Mouse (Mus musculus) telencephalon, adult 2 months (tissue): ENCODE results near the gene Tfe3.
"Not testable (repeated sequence)": the region's sequence is repeated elsewhere in the genome, so short reads cannot be mapped to it uniquely, and the experiment has no call there.

Source experiments
- DNase-seq: peaks from one replicate; pipeline ENCODE4 v3.0.0-alpha.2; 2011; ENCODE audit warnings: low read depth, low spot score

Tfe3 gene

DNA sequence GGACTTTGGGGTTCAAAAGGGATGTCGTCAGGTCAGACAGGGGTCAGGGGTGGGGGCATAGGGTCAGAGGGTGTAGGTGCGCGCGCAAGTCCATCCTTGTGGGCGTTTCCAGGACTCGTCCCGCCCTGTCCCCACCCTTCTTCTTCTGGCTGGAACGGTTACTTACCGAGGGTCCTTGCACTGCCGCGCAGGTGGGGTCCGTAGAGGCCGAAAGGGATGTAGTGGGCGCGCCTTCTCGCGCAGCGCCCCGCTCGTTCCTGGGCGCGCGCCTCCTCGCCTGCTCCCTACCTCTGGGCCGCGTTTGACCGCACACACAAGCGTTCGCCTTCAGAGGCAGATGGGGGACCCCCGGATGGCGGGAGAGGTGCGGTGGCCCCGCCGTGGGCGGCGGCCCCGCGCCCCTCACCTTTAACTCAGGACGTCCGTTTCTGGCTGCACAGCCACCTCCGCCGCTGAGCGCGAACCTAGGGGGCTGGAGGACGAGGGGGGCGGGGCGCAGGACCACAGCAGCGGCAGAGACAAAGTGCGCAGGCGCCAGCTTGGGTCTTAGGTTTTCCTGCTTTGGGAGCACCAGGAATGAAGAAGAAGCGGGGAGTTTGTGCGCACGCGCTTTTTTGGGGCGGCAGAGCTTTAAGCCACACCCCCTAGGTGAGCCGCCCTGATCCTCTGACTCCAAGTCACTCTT lies 11.8 kb upstream of the Tfe3 start, which contains the start of gene Ccdc120:
TSS of gene Ccdc120 (minus strand) at position 474 of the 685 bp plus-strand sequence.
- DNase-seq: peak; percentile 78

DNA sequence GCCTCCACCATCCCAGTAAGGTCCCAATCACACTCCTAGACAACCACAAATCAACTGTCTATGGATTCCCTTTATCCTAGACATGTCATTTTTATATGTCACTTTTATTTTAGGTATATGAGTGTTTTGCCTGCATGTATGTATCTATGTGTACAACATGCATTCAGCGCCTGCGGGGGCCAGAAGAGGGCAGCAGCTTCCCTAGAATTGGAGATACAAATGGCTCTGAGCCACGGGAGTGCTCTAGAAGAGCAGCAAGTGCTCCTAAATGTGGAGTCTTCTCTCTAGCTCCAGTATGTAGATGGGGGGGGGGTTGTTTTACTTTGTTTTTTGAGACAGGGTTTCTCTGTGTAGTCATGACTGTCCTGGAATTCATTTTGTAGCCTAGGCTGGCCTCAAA lies 8.7 kb upstream of the Tfe3 start:
- DNase-seq: not testable (repeated sequence)

DNA sequence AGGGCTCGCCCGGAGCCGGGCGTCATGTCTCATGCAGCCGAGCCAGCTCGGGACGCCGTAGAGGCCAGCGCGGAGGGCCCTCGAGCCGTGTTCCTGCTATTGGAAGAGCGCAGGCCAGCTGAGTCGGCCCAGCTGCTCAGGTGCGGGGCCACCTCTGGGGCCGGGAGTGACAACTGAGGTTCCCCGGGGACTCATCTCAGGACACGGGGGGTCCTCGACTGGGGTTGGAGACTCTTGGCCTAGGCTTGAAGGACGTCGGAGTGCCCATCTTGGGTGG lies 499 bp downstream of the Tfe3 start:
- no peak for DNase-seq

DNA sequence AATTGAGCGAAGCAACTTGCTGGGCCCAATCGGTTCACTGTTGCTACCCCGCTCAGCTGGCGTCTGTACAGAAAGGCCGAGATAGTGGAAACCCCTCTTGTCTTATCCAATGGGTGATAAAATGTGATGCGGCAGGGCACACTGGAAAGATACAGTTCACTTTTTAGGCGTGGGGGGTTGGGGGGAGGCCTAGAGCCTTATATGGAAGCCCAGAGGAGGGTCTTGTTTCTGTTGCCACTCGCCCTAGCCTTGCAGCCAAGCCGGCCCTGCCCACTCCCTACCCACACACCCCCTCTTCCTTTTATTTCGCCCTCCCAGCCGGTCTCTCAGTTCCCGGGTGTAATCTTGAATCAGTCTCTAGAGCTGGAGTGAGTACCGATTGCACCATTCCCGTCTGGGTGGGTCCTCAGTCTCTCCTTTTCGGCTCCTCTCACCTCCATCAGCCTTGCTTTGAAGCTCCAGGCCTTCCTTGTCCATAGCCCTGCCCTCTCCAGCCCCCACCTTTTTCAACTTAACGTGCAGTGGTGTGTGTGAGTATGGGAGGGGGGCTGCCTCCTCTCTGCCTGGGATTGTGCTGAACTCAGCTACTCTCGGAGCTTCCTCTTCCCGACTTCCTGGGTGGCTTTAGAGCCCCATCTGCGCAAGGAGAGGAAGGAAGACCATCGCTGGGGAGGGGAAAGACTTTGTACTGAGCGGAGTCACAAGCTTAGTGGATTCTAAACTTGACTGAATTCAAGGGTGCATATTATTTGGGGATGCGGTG lies 1.5 kb downstream of the Tfe3 start:
- DNase-seq: no peak

DNA sequence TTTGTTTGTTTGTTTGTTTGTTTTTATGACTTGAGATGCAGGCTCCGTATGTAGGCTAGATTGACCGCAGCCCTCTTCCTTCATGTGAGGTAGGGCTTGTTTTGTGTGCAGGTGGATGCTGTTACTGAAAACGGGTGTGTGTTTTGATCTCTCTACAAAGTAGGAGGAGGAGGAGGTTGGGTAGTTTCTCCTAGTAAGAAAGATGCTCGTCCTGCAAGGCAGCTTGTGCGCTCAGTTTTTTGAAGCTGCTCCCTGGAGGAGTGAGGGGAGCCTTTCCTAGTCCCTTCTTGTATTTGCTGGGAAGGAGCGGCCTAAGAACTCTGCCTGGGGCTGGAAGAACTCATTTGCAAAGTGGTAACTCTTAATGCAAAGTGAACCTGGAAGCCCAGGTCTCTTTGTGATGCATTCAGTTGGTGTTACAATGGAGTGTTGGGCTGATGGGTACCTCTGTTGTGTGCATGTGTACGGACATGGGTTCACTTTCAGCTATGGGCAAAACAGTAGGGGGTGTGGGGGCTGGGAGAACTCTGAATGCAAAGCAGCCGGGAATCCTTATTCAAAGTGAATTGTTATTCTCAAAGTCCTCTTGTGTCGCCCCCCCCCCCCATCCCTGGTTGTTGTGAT lies 2.4 kb downstream of the Tfe3 start:
- no peak for DNase-seq

DNA sequence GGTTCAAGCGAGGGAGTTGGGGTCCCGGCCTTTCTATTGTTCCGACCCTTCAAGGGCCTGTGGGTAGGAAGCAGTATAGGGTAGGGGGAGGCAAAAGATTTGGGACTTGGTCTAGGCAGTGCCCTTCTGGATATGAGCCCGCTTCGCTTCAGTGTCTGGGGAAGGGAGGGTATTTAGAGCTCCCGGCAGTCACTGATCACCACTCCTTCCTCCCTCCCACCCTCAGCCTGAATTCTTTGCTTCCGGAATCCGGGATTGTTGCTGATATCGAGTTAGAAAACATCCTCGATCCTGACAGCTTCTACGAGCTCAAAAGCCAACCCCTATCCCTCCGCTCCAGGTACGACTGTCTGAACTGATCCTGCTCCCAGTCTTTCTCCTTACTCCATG lies 2.9 kb downstream of the Tfe3 start:
- no peak for DNase-seq

DNA sequence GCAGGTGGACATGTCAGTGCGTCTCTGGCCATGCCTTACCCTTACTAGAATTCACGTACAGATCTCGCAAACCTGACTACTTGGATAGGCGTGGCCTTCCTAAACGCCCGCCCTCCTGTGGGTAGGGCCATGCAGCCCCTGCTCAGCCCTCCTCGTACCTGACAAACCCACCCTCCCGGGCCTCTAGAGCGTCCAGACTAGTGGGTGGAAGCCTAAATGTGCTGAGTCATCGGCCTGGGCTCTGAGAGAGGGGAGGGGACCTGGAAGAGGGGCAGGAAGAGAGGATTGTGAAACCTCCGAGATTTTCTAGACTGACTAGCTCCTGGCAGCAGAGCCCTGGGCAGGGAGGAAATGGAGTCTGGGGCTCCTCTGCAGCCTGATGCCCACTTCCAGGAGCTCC lies 3.4 kb downstream of the Tfe3 start:
- DNase-seq: no peak

DNA sequence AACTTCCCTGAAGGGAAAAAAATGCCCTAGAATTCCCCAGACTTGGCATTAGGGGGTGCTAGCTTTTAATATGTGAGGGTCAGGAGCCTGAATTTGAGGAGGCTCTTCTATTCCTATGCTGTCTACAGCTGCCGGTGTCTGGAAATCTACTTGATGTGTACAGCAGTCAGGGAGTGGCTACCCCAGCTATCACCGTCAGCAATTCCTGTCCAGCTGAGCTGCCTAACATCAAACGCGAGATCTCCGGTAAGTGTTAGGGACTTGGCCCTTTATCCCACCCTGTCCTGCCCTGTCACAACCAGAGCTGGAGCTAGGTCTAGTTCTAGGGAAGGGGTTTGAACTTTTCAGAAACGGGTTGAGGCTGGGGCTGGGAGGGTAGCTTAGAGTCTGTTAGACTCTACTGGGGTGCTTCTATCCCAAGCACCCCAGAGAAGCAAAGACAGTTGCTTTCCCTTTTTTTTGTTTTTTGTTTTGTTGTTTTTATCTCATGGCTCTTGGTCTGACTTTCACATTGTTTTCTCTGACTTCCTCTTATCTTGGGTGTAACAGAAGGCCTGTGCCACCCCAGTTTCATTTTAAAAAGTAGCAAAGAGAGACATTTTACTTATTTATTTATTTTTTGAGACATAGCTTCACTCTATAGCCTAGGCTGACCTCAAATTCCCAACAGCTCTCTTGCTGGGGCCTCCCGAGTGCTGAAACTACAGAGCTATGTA lies 7.1 kb downstream of the Tfe3 start:
- no peak for DNase-seq

DNA sequence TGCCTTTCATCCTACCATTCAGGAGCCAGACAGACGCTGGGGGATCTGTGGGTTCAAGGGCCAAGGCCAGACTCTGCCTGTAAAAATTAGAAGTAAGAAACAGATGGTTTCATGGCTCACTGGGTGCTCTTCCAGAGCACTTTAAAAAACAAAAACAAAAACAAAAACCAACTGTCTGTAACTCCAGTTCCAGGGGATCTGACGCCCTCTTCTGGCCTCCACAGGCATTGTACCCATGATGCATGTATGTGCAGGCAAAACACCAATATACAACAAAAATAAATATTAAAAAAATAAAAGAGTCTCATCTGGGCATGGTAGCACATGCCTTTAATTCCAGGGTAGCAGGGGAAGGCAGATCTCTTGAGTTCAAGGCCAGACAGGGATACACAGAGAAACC lies 10.4 kb downstream of the Tfe3 start:
- no peak for DNase-seq

DNA sequence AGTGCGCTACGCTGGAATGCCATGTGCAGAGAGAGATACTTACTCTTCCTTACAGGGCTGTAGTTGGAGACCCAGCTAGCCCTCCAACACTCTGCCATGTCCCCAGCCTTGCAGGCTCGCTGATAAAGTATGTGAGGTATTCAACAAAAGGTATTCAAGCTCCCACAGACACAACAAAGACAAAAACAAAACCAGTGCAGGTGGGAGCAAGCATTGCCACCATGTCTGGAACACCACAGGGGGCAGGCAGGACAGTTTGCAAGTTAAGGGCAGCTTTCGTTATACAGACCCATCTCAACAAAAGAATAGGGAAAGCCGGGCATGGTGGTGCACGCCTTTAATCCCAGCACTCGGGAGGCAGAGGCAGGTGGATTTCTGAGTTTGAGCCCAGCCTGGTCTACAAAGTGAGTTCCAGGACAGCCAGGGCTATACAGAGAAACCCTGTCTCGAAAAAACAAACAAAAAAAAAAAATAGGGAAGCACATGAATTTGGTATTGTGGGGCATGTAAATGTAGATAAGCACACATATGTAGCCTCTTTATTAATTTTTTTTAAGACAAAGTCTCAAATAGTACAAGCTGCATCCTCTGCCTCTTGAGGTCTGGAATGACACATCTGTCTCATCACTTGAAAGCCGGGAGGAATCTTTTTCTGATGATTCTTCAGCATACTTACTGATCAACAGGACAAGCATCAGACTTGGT lies 13.3 kb downstream of the Tfe3 start:
- DNase-seq: no peak

DNA sequence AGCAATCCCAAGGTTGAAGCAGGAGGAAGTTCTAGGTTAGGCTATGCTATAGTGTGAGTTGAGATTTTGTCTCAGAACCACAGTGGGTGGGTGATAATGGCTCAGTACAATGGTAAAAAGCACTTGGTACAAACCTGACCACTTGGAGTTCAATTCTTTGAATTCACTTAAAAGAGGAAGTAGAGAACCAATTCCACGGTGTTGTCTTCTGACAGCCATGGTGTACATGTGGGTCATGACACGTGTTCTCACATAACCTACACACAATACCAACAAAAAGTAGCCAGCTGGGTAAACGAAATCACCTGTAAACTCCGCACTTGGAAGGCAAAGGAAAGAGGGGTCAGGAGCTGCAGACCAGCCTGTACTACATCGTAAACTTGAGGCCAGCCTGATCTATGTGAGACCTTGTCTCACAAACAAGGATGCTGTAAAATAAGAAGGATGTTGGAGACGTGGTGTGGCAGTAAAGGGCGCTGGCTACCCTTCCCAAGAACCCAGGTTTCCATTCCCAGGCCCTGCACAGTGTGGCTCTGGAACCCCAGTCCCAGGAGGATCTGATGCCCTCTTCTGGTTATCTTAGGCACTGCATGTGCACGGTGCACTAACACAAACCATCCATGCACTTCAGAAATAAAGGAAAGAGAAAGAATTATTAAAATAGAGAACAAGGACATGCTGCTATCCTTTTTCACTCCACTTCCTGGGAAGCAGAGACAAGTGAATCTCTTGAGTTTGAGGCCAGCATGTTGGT lies 14.1 kb downstream of the Tfe3 start:
- DNase-seq: no peak

DNA sequence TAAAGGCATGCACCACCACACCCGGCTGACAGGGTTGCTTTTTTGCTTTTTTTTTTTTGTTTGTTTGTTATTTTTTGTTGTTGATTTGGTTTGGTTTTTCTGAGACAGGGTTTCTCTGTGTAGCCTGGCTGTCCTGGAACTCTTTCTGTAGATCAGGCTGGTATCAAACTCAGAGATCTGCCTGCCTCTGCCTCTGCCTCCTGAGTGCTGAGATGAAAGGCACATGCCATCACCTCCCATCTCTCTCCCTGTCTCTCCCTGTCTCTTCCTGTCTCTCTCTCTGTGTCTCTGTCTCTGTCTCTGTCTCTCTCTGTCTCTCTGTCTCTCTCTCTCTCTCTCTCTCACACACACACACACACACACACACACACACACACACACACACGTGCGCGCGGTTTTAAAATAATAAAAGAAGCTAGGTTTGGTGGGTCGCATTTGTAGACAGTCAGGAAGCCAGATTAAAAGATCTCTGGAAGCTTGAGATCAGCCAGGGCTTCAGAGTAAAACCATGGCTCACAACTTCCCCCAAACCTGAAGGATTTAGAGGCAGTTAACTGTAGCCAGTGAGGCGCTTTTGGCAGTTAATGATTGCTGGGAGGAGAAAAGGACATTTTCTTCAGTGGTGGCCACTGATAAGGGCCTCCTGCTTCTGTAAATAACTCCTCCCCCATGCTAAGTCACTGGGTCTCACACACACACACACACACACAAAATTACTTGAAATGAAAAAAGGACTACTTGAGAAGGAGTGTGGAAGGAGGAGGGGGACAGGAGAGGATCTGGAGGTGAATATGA lies 16.3 kb downstream of the Tfe3 start:
- DNase-seq: no peak

DNA sequence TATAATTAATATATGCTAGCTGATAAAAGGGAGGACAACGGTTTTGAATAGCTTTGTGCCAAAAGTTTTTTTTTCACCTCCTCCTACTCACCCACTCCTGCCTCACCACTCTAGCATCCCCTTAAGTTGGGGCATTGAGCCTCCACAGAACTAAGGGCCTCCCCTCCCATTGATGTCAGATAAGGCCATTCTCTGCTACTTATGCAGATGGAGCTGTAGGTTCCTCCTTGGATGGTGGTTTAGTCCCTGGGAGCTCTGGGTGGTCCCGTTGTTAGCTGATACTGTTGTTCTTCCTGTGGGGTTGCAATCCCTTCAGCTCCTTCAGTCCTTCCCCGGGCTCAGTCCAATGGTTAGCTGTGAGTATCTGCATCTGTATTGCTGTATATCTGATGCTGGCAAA lies 16.9 kb downstream of the Tfe3 start:
- no peak for DNase-seq

DNA sequence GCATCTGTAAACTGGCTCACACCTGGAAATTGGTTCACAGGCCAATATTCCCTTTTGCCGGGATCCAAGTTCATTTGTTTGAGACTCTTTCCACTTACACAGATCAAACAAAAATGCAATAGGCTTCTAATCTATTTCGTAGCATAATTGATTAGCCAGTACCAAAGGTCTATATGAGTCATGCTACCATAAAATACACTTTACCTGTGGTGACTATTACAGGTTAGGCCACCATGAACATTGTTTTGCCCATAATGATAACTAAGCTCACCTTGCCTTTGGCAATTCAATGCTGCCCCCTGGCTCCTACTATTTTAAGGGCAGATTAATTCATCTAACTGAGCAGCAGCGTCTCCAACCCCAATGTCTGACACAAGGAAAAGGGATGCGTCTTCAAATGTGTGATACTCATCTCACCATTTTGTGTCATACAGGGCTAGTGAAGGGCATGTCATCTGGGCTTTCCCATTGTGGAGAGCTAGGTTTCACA lies 20.3 kb downstream of the Tfe3 start:
- DNase-seq: no peak

DNA sequence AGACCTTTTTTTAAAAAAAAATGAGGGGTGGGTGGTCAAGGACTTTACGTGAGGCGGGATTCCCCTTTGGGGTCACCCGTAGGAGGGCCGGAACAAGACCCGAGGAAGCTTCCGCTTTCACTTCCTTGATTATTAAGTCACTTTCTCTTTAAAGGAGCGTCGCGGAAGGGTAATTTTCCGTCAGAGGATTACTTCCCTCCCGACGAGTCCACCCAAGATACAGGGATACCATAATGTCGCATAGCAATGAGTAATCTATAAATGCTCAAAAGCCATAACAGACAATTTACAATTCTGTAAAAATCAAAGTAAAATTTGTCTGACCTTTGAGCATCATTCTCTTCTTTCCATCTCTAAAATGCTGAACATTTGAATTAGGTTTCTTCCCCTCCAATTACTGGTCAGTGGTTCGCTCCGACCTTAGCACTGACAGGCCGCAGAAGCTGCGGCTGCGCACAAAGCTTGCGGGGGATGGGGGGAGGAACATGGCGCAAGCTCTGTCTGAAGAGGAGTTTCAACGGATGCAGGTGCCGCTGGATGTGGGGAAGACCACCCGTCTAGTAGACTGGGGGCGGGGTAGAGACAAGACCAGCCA lies 27.3 kb downstream of the Tfe3 start, which contains the start of gene Gripap1:
TSS of gene Gripap1 (plus strand) at position 224 of the 595 bp plus-strand sequence.
- peak; percentile 94 for DNase-seq

DNA sequence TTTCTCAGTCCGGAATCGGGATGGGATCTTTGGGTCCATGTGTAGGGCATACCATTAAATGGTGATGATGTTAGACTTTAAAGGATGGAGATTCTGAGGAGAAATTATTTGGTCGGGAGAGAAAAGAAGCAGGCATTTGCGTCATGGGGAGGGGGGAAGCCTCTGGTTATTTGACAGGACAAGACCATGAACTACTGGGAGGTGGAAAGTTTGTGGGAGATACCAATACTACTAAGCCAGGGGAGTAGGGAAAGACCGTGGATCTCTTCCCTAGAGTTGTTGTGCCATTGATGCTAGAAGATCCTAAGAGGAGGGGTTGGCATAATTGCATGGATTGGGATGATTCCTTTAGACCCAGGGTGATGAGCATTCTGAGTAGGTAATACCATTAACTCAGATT lies 27.9 kb downstream of the Tfe3 start:
- no peak for DNase-seq

DNA sequence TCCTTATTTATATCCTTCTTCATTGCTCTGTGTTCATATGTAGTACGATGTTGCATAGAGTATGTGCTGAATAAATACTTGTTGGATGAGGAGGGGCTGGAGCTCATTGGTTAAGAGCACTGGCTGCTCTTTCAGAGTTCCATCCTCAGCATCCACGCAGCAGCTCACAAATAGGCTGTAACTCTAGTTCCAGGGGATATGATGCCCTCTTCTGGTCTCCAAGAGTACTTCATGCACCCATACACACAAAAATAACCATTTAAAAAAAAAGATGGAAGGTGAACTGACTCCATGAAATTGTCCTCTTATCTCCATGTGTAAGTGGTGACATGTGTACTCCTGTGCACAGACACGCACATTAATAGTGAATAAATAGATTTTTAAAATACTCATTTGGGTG lies 31.0 kb downstream of the Tfe3 start:
- no peak for DNase-seq

DNA sequence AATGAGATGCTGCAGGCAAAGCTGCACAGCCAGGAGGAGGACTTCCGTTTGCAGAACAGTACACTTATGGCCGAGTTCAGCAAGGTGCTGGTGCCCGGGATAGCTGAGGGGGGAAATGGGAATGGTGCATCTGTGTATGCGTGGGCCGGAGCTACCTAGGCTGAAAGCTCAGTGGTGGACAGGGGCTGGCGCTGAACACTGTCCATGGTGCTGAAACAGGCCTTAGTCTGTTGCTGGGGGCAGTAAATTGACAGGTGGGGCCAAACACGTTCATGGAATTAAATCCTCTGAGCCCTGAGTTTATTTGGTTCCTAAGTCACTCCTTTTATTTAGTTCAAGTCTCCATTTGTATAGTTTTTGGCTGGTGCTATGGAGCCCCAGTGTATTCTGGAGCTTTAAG lies 32.7 kb downstream of the Tfe3 start:
- no peak for DNase-seq

DNA sequence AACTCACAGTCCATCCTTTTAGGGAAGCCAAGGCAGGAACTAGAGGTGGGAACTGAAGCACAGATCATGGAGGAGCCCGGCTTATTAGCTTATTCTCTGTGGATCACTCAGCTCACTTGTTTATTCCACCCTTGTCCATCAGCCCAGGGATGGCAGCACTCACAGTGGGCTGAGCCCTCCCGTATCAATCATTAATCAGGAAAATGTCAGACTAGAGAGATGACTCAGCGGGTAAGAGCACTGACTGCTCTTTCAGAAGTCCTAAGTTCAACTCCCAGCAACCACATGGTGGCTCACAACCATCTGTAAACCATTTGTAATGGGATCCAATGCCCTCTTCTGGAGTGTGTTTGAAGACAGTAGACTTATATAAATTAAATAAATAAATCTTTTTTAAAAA lies 35.0 kb downstream of the Tfe3 start:
- no peak for DNase-seq

DNA sequence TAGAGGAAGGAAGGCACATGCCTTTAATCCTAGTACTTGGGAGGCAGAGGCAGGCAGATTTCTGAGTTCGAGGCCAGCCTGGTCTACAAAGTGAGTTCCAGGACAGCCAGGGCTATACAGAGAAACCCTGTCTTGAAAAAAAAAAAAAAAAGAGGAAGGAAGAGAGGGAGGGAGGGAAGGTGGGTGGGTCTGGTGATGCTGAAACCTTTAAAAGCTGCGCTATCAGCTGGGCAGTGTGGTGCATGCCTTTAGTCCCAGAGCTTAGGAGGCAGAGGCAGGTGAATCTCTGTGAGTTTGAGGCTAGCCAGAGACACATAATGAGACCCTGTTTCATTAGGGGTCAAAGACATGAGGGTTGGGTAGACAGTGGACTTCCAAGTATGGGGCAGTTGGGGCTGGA lies 39.8 kb downstream of the Tfe3 start:
- DNase-seq: not testable (repeated sequence)
